Mouse (Mus musculus): Measurements from ENCODE around the gene Slc52a3.
"Not testable (repeated sequence)": the region's sequence is repeated elsewhere in the genome, so short reads cannot be mapped to it uniquely, and the experiment has no call there.

Gene Slc52a3

GRCm38 (mm10) chr2:151973595-151974562 lies 22.4 kb upstream of the Slc52a3 start:
- DNase-seq, result peak; percentile 31 to 50

DNA sequence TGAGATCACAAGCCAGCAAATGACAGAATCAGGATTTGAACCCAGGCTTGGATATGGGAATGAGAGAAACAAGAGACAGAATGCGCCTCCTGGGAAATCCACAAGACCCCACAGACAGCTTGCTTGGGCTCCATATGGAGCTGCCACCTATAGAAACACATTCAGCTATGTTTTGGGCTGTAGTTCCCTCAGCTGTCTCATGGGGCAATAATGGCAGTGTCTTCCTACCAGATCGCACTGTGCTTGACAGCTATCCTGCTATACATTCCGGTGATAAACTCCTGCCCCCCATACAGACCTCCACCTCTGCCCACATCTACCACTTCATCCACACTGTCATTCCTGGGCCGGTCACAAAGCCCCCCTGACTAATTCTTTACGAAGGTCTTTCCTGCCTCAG lies 21.0 kb upstream of the Slc52a3 start:
- no peak for DNase-seq

- no peak for DNase-seq
Observed at GRCm38 (mm10) chr2:151976067-151976466, 20.2 kb upstream of the Slc52a3 start.

- peak; percentile 76 to 78 for DNase-seq
Observed at GRCm38 (mm10) chr2:151977689-151978440, 18.4 kb upstream of the Slc52a3 start.

GRCm38 (mm10) chr2:151978494-151978893 lies 17.8 kb upstream of the Slc52a3 start:
- no peak for DNase-seq

DNA sequence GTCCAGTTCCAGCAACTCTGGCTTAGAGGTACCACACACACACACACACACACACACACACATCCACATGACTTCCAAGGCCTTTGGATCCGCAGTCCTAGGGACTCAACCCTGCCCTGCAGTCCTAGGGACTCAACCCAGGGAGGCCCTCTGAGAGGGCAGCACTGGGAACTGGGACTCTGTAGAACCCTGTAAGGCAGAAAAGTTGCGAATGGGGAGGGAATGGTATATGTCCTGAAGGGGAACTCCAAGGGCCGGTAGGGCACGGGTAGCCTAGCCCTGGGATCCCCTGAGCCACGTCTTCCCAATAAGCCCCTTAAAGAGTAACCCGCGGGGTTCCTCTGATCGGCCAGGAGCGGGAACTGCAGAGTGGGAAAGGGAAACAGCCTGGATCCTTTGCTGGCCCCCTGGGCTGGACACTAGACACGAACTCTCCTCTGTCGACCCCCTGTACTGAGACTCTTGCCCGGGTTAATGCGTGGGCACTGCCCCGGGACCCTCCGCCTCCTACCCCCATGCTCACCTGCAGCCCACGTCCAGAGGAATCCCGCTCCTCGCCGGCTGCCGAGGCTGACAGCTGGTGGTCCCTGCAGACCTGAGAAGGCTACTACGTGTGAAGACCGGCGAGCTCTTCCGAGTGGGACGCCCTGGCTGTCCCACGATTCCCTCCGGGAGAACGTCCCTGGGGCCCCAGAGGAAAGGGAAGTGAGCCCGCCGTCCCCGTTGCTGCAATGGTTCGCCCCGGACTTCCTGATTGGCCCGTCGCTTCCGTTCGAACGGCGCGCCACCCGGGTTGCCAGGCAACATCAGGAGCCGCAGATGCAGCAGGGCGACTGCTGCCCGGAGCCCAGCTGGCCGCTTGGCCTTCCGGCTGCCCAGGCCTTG lies 16.6 kb upstream of the Slc52a3 start, which contains the start of gene Fam110a:
Fam110a (minus strand) TSS at position 750 of the 885 bp plus-strand sequence.
- DNase-seq, result peak; percentile 86 to 88

DNA sequence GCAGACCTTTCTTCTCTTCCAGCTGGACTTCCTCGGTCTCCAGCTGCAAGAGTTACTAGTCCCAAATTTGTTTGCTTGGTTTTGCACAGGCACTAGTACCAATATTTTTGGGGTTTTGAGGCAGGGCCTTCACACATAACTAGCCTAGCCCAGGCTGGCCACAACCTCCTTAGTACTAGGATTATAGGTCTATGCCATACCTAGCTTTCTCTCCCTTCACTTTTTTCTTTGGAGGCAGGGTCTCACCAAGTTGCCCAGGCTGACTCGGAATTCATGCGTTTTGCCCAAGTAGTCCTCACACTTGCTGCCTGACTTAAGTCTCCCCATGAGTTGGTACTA lies 16.0 kb upstream of the Slc52a3 start:
- no peak for DNase-seq

- DNase-seq, result no peak
Observed at GRCm38 (mm10) chr2:151981268-151981667, 15.0 kb upstream of the Slc52a3 start.

DNA sequence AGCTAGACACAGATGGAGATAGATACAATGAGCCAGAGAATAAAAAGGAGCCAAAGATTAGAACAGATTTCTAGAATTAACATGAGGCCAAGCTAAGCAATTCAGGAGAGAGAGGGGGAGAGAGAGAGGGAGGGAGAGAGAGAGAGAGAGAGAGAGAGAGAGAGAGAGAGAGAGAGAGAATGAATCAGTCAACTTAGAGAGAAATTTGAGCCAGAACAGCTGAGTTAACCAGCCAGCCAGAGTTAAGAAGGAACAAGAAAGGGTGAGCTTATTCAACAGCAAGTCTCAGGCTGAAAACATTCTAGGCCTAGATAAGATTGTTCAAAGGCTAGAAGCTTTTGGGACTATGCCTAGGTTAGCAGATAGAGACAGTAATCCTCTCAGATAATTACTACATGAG lies 13.8 kb upstream of the Slc52a3 start:
- DNase-seq, result no peak

DNA sequence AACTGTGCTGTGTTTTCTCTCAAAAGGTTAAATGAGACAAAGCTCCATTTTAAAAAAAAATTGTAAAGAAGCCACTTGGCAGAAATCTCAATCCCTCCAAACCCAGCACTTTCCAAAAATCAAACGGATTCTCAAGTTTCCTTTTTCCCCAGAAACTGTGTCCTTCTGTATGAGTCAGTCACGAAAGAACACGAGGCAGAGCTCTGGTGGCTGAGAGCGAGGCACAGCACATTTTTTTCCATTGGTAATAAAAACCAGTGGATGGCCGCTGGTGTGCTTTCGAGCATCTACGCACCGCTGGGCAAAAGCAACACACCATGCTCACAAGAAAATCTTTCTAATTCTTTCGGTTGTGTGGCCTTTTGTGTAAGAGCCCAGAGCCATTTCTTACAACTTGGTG lies 12.3 kb upstream of the Slc52a3 start:
- DNase-seq, result no peak

- DNase-seq, result no peak
Observed at GRCm38 (mm10) chr2:151985426-151986172, 10.7 kb upstream of the Slc52a3 start.

- DNase-seq, result no peak
Observed at GRCm38 (mm10) chr2:151986958-151987357, 9.4 kb upstream of the Slc52a3 start.

DNA sequence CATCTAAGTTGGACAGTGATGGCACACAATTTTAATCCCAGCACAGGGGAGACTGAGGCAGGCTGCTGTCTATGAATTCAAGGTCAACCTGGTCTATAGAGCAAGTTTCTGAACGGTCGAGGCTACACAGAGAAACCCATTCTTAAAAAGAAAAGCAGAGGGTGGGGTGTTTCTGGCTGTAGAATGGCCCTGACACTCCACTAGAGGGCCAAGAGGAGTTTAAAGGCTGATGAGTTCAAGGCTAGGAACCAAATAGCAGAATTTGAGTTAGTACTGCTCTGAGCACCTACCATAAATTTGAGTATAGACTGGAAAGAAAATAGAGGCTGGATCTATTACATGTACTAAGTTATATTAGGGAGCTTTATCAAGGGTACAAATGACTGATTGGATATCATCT lies 7.3 kb upstream of the Slc52a3 start:
- no peak for DNase-seq

- peak; percentile 34 to 51 for DNase-seq
Observed at GRCm38 (mm10) chr2:151990985-151991394, 5.3 kb upstream of the Slc52a3 start.

DNA sequence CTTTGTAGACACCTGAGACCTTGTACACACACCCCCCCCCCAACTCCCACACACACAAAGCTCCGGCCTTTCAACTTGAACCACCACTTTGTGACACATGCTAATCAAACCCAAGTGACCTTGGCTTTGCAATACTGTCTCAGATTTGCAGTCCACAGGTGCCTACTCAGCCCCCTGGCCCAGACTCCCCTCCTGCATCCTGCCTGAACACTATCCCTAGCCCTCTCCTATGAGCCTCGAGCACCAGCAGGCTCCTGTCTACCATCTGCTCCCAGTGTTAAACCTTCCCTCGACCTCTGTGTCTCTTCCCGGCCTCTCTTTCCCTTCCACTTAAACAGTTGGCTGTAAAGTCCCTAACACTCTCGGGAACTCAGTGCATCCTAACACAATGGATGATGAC lies 4.9 kb upstream of the Slc52a3 start:
- DNase-seq, result no peak

- DNase-seq, result peak; percentile 74 to 75
Observed at GRCm38 (mm10) chr2:151994350-151995122, 1.8 kb upstream of the Slc52a3 start.

DNA sequence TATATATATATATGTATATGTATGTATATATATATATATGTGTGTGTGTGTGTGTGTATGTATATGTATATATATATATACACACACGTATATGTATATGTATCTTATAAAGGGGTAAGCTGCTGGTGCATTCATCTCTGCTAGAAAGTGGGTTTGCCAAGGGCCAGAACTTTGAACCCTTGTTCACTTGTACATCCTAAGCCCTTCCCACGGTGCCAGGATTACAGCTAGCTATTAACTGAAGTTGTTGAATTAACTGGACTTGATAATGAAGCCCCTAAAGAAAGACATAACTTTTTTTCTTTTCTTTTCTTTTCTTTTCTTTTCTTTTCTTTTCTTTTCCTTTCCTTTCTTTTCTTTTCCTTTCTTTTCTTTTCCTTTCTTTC lies 872 bp downstream of the Slc52a3 start:
- DNase-seq, result not testable (repeated sequence)

- DNase-seq, result no peak
Observed at GRCm38 (mm10) chr2:151997776-151998504, 1.6 kb downstream of the Slc52a3 start.

DNA sequence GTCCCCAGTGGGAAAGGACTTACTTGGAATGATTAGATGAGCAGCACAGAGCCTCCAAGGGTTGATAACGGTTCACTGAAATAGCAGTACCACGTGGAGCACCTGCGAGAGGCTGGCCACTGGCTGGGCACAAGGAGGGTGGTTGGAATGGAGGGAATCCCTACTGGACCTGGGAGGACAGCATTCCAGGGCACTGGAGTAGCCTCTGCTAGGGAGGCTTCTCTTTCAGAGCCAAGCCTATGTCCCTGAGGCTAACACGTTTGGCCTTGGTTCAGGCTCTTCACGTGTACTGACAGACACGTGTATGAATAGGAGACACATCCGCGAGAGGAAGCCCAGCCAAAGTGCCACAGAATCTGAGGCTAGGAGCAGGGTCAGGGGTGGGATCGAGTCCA lies 2.2 kb downstream of the Slc52a3 start:
- DNase-seq, result no peak

- no peak for DNase-seq
Observed at GRCm38 (mm10) chr2:151998932-151999331, 2.6 kb downstream of the Slc52a3 start.

Data from cerebellum, postnatal 36 days (tissue).